Mouse (Mus musculus) liver, embryonic 11.5 days (tissue): ENCODE measurements at regions not wholly inside any gene's neighbourhood (a gene's known extent, or its start where the extent isn't known, plus 50 kb on each side); places are given as distances from the start of the nearest gene placed in this dataset.

ENCODE experiments used
- ATAC-seq: fragments of 200-750 bp; cut with Nextera tagmentation; replicated peaks from 2 replicates; pipeline ENCODE4 v1.8.0; 2017; ENCODE audit warnings: moderate number of reproducible peaks, mild to moderate bottlenecking, moderate TSS enrichment, moderate library complexity; ENCODE audit not compliant: low FRiP score
- DNase-seq: peaks from one replicate; pipeline ENCODE4 v3.0.0-alpha.2; 2017; ENCODE audit warnings: low spot score
- H3K27ac ChIP-seq: fragments of 300-500 bp; sonication (generic); 2 replicates; pipeline ENCODE4 v1.5.1; 2014; ENCODE audit warnings: mild to moderate bottlenecking, low read depth, low read length, control low read depth
- H3K27me3 ChIP-seq: fragments of 300-500 bp; sonication (generic); replicated peaks from 2 replicates; pipeline ENCODE4 v1.6.1; 2014; ENCODE audit warnings: low read length, mixed read lengths; ENCODE audit not compliant: control insufficient read depth, insufficient read depth
- H3K36me3 ChIP-seq: fragments of 300-500 bp; sonication (generic); 2 replicates; pipeline ENCODE4 v1.6.1; 2014; ENCODE audit warnings: mild to moderate bottlenecking, low read length, moderate library complexity, mixed read lengths; ENCODE audit not compliant: control insufficient read depth, insufficient read depth
- H3K4me1 ChIP-seq: fragments of 300-500 bp; sonication (generic); replicated peaks from 2 replicates; pipeline ENCODE4 v1.6.1; 2014; ENCODE audit warnings: low read length, mixed read lengths; ENCODE audit not compliant: control insufficient read depth, insufficient read depth
- H3K4me2 ChIP-seq: fragments of 300-500 bp; sonication (generic); 2 replicates; pipeline ENCODE4 v1.6.1; 2014; ENCODE audit warnings: mild to moderate bottlenecking, control low read depth, moderate library complexity
- H3K4me3 ChIP-seq: fragments of 300-500 bp; sonication (generic); 2 replicates; pipeline ENCODE4 v1.5.1; 2014; ENCODE audit warnings: low read depth, low read length, control low read depth
- H3K9ac ChIP-seq: fragments of 300-500 bp; sonication (generic); 2 replicates; pipeline ENCODE4 v1.6.1; 2014; ENCODE audit warnings: low read depth, low read length, control low read depth
- H3K9me3 ChIP-seq: fragments of 300-500 bp; sonication (generic); 2 replicates; pipeline ENCODE4 v1.6.1; 2016; ENCODE audit warnings: low read length, inconsistent platforms, mixed read lengths; ENCODE audit not compliant: control insufficient read depth
- WGBS: fragments of 180-500 bp; shearing (Covaris S2); extraction: QIAGEN DNeasy Blood & Tissue Kit; methylation state at CpG from one replicate; pipeline ENCODE4 v1.1.7; 2014; 5-methylcytosine and 5-hydroxymethylcytosine counted together

DNA sequence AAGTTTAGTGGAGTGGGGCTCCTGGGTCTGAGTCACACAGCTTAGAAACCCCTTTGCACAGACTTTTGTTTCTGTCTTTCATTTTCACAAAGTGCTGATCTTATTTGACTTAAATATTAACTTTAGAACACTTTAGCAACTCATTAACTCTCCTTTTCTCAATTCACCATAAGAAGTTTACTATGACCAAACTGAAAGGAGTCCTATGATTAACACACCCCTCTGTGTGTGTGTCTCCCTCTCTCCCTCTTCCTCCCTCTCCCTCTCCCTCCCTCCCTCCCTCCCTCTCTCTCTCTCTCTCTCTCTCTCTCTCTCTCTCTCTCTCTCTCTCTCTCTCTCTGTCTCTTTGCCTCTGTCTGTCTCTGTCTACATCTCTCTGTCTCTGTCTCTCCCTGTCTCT lies 551.0 kb upstream of the Tenm4 start:
- Histone ChIP-seq H3K4me1 (no peaks in the 10 kb centered on the region), H3K4me2 (no peak overlapping the region), H3K9ac (no peak overlapping the region), H3K36me3 (no peaks in the 10 kb centered on the region), H3K4me3 (no peak overlapping the region), H3K27me3 (no peaks in the 10 kb centered on the region), H3K9me3 (no peaks in the 10 kb centered on the region), H3K27ac (no peak overlapping the region)
- no peak for DNase-seq
- no peak for ATAC-seq

DNA sequence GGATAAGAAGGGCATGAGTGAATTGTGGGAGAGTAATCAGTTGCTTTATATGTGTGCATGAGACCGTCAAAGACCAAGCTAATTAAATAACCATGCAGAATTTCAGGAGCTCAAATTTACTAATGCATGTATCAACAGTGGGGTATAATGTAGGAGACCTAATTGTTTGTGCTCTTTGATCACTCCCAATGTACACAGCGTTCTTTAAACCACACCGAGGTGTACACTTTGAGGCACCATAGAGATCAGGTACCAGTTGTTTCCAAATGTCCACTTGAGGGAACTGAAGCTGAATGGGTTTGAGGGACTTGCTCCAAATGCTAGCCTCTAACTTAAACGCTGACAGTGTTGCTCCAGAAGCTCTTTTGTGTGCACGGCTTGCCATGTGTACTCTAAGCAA lies 530.4 kb upstream of the Tenm4 start:
- DNase-seq: no peak
- no peak overlapping the region for H3K4me3 ChIP-seq
- H3K27me3 ChIP-seq: no peaks in the 10 kb centered on the region
- H3K9ac ChIP-seq: no peak overlapping the region
- H3K4me1 ChIP-seq: no peaks in the 10 kb centered on the region
- 77% methylated on average over 5 of the region's 5 CpGs for WGBS
- no peak for ATAC-seq
- H3K36me3 ChIP-seq: no peaks in the 10 kb centered on the region
- no peak overlapping the region for H3K4me2 ChIP-seq
- H3K9me3 ChIP-seq: no peaks in the 10 kb centered on the region
- no peak overlapping the region for H3K27ac ChIP-seq

DNA sequence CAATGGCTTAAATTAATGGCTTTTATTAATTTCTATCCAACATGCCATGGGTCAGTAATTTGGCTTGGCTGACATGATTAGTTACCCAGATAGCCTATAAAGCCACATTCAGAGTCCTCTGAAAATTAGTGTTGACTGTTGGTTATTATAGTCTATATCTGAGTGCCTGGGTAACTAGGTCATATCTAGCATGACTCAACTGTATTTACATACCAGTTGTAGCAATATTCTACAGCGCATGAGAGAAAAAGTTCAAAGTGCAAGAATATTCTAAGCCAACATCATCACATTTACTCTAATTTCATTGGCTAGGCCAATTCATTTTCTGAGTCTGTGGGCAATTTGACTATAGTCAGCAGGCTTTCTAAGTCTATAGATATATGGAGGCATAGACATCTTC lies 496.7 kb upstream of the Tenm4 start:
- WGBS: 74% methylated on average over 1 of the region's 1 CpGs

GRCm38 (mm10) chr7:95682521-95682920 lies 488.5 kb upstream of the Tenm4 start:
- no peak for DNase-seq

More for the DNA sequence above, 496.7 kb upstream of the Tenm4 start:
- H3K27me3 ChIP-seq: no peaks in the 10 kb centered on the region
- H3K36me3 ChIP-seq: no peaks in the 10 kb centered on the region
- no peak overlapping the region for H3K9ac ChIP-seq
- no peak overlapping the region for H3K27ac ChIP-seq
- ATAC-seq: no peak
- no peak overlapping the region for H3K4me2 ChIP-seq
- H3K4me1 ChIP-seq: no peaks in the 10 kb centered on the region
- no peaks in the 10 kb centered on the region for H3K9me3 ChIP-seq
- no peak overlapping the region for H3K4me3 ChIP-seq
- DNase-seq: no peak

GRCm38 (mm10) chr7:95687733-95688132 lies 483.3 kb upstream of the Tenm4 start:
- Histone ChIP-seq H3K27me3 (no peaks in the 10 kb centered on the region), H3K9ac (no peak overlapping the region), H3K4me1 (no peaks in the 10 kb centered on the region), H3K4me3 (no peak overlapping the region), H3K9me3 (no peaks in the 10 kb centered on the region), H3K4me2 (no peak overlapping the region), H3K36me3 (no peaks in the 10 kb centered on the region), H3K27ac (no peak overlapping the region)
- 68% methylated on average over 3 of the region's 3 CpGs for WGBS
- DNase-seq (no peak), ATAC-seq (no peak)

More at GRCm38 (mm10) chr7:95682521-95682920, 488.5 kb upstream of the Tenm4 start:
- 76% methylated on average over 3 of the region's 3 CpGs for WGBS
- Histone ChIP-seq H3K4me1 (no peaks in the 10 kb centered on the region), H3K27me3 (no peaks in the 10 kb centered on the region), H3K9me3 (no peaks in the 10 kb centered on the region), H3K27ac (no peak overlapping the region), H3K9ac (no peak overlapping the region), H3K4me2 (no peak overlapping the region), H3K4me3 (no peak overlapping the region), H3K36me3 (no peaks in the 10 kb centered on the region)
- no peak for ATAC-seq

- peak overlapping the region; percentile 39; the same call in 1 of the 2 replicates for H3K4me2 ChIP-seq
- no peak overlapping the region for H3K9ac ChIP-seq
- no peak overlapping the region for H3K27ac ChIP-seq
- no peaks in the 10 kb centered on the region for H3K27me3 ChIP-seq
- no peaks in the 10 kb centered on the region for H3K9me3 ChIP-seq
- H3K4me3 ChIP-seq: 0 out of 2 replicates have a peak overlapping the region, but pooled peaks have one; percentile 10
- WGBS: 26% methylated on average over 16 of the region's 16 CpGs
- ATAC-seq (no peak), DNase-seq (no peak)
- H3K4me1 ChIP-seq: no peaks in the 10 kb centered on the region
- no peaks in the 10 kb centered on the region for H3K36me3 ChIP-seq
Observed at GRCm38 (mm10) chr7:95688151-95689146, 482.6 kb upstream of the Tenm4 start.

DNA sequence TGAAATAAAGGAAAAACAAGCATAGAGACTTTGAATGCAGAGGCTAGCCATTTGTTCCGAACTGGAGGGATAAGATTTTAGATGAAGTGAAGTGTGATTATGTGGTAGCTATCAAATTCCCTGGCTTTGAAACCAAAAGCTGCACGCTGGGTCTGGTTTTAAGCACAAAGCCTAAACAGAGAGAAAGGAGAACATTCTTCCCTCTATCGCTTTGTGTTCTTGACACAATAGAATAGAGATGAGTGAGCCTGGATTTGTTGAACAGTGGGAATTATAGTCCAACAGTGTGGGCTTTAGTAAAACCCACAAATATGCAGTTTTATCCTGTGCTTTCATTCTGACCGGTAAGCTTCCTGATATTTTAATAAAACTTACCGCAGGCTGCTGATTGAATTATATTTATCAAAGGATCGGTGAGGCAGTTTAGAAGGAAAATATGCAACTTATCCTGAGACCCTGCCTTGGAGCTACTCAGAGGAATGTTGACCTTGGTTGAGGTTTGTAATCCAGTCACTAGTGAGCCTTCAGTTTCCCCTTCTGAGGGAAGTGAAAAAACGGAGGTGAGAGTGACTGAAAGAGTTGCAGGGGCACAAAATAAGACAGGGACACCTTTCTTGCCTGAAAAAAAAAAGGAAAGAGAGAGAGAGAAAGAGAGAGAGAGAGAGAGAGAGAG lies 481.7 kb upstream of the Tenm4 start:
- no peak for DNase-seq
- Histone ChIP-seq H3K4me3 (0 out of 2 replicates have a peak overlapping the region, but pooled peaks have one; percentile 10), H3K4me1 (no peaks in the 10 kb centered on the region), H3K9me3 (no peaks in the 10 kb centered on the region), H3K9ac (no peak overlapping the region), H3K27me3 (no peaks in the 10 kb centered on the region), H3K4me2 (peak overlapping the region; percentile 39; the same call in 1 of the 2 replicates), H3K36me3 (no peaks in the 10 kb centered on the region), H3K27ac (no peak overlapping the region)
- no peak for ATAC-seq
- 55% methylated on average over 7 of the region's 7 CpGs for WGBS

GRCm38 (mm10) chr7:95699506-95699905 lies 471.5 kb upstream of the Tenm4 start:
- H3K4me3 ChIP-seq: no peak overlapping the region
- H3K27me3 ChIP-seq: no peaks in the 10 kb centered on the region
- no peak overlapping the region for H3K9ac ChIP-seq
- no peak overlapping the region for H3K27ac ChIP-seq
- H3K9me3 ChIP-seq: no peaks in the 10 kb centered on the region
- DNase-seq (no peak), ATAC-seq (no peak)
- no peaks in the 10 kb centered on the region for H3K4me1 ChIP-seq
- 85% methylated on average over 9 of the region's 9 CpGs for WGBS
- no peaks in the 10 kb centered on the region for H3K36me3 ChIP-seq
- no peak overlapping the region for H3K4me2 ChIP-seq
